Mouse (Mus musculus): ENCODE measurements at regions not wholly inside any gene's neighbourhood (a gene's known extent, or its start where the extent isn't known, plus 50 kb on each side); places are given as distances from the start of the nearest gene placed in this dataset.

DNA sequence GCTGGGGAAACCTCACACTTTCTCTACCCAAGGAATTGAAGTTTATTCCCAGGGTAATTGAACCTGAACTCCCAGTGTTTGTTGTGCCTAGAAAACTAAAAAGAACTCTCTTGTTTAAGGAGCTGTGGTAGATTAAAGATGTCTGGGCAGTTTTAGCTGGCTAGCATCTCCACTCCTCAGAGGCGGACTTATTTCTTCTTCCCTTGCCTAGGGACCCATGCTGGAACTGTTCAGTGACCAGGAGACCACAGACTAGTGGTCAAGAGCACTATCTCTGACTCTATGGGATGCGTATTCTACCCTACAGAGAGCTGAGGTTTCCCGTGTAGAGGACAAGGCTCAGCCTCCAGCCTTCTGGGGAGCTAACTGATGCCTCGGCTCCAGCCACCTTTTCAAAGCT lies 274.3 kb downstream of the Zfp704 start:
- TF ChIP-seq MAFK (IDR thresholded peaks at IDR 0.05; ENCODE audit: insufficient read depth, low read depth, low read length) (no peak), CHD2 (IDR thresholded peaks at IDR 0.05; ENCODE audit: low read depth, low read length) (no peak), ZC3H11A (IDR thresholded peaks at IDR 0.05; ENCODE audit: borderline replicate concordance, low read depth, low read length) (no peak), HCFC1 (IDR thresholded peaks at IDR 0.05; ENCODE audit: borderline replicate concordance, insufficient read depth, low read length) (no peak)

Data from ES-E14 (cell line).